Mouse (Mus musculus): Measurements from ENCODE around the gene Cct8l1.

Gene Cct8l1

GRCm38 (mm10) chr5:25530629-25531028, 14.8 kb downstream of the Cct8l1 start:
- DNase-seq = no peak

- no peak for DNase-seq
Measured at GRCm38 (mm10) chr5:25532256-25533147, 16.6 kb downstream of the Cct8l1 start.

GRCm38 (mm10) chr5:25533298-25533697, 17.4 kb downstream of the Cct8l1 start:
- DNase-seq = no peak

- DNase-seq = no peak
Measured at GRCm38 (mm10) chr5:25535566-25535965, 19.7 kb downstream of the Cct8l1 start.

GRCm38 (mm10) chr5:25536451-25536850, 20.6 kb downstream of the Cct8l1 start:
- no peak for DNase-seq

- no peak for DNase-seq
Measured at GRCm38 (mm10) chr5:25536921-25537409, 21.1 kb downstream of the Cct8l1 start.

- DNase-seq = no peak
Measured at GRCm38 (mm10) chr5:25540412-25540811, 24.5 kb downstream of the Cct8l1 start.

- DNase-seq = no peak
Measured at GRCm38 (mm10) chr5:25540921-25541320, 25.1 kb downstream of the Cct8l1 start.

- no peak for DNase-seq
Measured at GRCm38 (mm10) chr5:25541661-25542060, 25.8 kb downstream of the Cct8l1 start.

GRCm38 (mm10) chr5:25544061-25544460, 28.2 kb downstream of the Cct8l1 start:
- no peak for DNase-seq

- no peak for DNase-seq
Measured at GRCm38 (mm10) chr5:25544566-25544965, 28.7 kb downstream of the Cct8l1 start.

GRCm38 (mm10) chr5:25546912-25547311, 31.0 kb downstream of the Cct8l1 start:
- no peak for DNase-seq

GRCm38 (mm10) chr5:25550912-25551311, 35.0 kb downstream of the Cct8l1 start:
- DNase-seq = no peak

- DNase-seq = no peak
Measured at GRCm38 (mm10) chr5:25554210-25554609, 38.3 kb downstream of the Cct8l1 start.

GRCm38 (mm10) chr5:25554689-25555088, 38.8 kb downstream of the Cct8l1 start:
- DNase-seq = no peak

GRCm38 (mm10) chr5:25555684-25556083, 39.8 kb downstream of the Cct8l1 start:
- no peak for DNase-seq

GRCm38 (mm10) chr5:25556363-25556762, 40.5 kb downstream of the Cct8l1 start:
- no peak for DNase-seq

All from kidney, adult 18-20 months (tissue).